Mouse (Mus musculus): Measurements from ENCODE around the gene Iqgap1.

GRCm38 (mm10) chr7:80835984-80836652 lies 10.3 kb upstream of the Iqgap1 start:
- no peak for TF ChIP-seq CTCF (IDR thresholded peaks at IDR 0.05; ENCODE audit: low read depth)
- no peak for TF ChIP-seq EP300 (IDR thresholded peaks at IDR 0.05; ENCODE audit: low read depth)

Measured in heart, postnatal 0 days (tissue).